Mouse (Mus musculus) spleen, adult 2 months (tissue): ENCODE data around the gene Trpc5.

Source experiments
- CTCF ChIP-seq: fragments of 200-500 bp; IDR thresholded peaks from 2 replicates; pipeline ENCODE4 v1.5.1; 2011; ENCODE audit warnings: mild to moderate bottlenecking, inconsistent platforms; ENCODE audit not compliant: insufficient read depth, insufficient read length, insufficient replicate concordance; ENCODE audit errors: extremely low read depth
- POLR2A ChIP-seq: fragments of 200-500 bp; IDR thresholded peaks from 2 replicates; pipeline ENCODE4 v1.6.1; 2011; ENCODE audit warnings: low read depth, low read length, inconsistent platforms

DNA sequence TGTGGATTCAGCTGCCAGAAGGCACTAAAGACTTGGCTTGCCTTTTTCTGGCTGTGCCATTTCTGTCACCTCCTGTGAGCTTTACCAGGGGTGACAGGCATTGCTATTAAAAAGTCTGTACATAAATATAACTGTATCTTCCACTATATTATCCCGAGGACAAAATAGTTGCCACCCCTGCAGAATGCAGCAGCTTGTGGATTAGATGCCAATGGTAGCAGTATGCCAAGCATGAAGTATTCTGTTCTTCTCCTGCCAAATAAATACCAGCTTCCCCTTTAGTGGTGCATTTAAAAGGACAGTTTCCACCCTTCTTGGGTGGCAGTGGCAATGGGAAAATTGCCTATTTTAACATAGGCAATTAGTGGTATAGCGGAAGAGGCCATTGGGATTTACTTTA is 223.6 kb downstream of the Trpc5 start:
- no peak for TF ChIP-seq POLR2A
- TF ChIP-seq CTCF = no peak
